In genomic region chr2:156923057-156923456, GRCm38 (mm10) we compare ENCODE assay signal across 19 mouse cellular contexts. TPM values are rescaled to one million over a fixed set of nuclear protein-coding genes. Genes with fewer than 3 reads are reported as not detected.
"Had no signal": no experiment of that assay in that cellular context is flagged by ENCODE, and none has a peak within 500 bp of the region (broad histone marks: within the 10 kb centered on the region; RNA-seq: fewer than 3 reads in every experiment).

No protein-coding gene starts in this region.

- H3K9me3 ChIP-seq: limb, embryonic 10.5 days; limb, embryonic 13.5 days; midbrain, embryonic 12.5 days; neural tube, embryonic 13.5 days; stomach, embryonic 15.5 days had no signal

- H3K4me3 ChIP-seq: layer of hippocampus, adult 2 months; limb, embryonic 10.5 days; limb, embryonic 13.5 days; midbrain, embryonic 12.5 days; myocyte; neural tube, embryonic 13.5 days; stomach, embryonic 15.5 days had no signal

- H3K4me1 ChIP-seq: limb, embryonic 13.5 days; midbrain, embryonic 12.5 days; stomach, embryonic 15.5 days had no signal

- DNase-seq: kidney, adult 2 months; kidney, postnatal 25 days; layer of hippocampus, adult 9-11 months; lung, embryonic 14.5 days; retina, postnatal 1 day; right cerebral cortex, postnatal 25 days; spleen, adult 18-20 months; thymus, postnatal 25 days had no signal

- H3K36me3 ChIP-seq: limb, embryonic 10.5 days; stomach, embryonic 15.5 days had no signal

- H3K27me3 ChIP-seq: limb, embryonic 13.5 days; midbrain, embryonic 12.5 days; neural tube, embryonic 13.5 days; stomach, embryonic 15.5 days had no signal

- H3K27ac ChIP-seq: kidney, postnatal 0 days; layer of hippocampus, adult 2 months; limb, embryonic 10.5 days; limb, embryonic 13.5 days; macrophage; midbrain, embryonic 12.5 days; neural tube, embryonic 13.5 days; stomach, embryonic 15.5 days had no signal

- ATAC-seq: lung, postnatal 0 days; midbrain, embryonic 16.5 days had no signal

- H3K4me2 ChIP-seq: limb, embryonic 13.5 days; lung, embryonic 14.5 days; midbrain, embryonic 12.5 days; neural tube, embryonic 13.5 days; stomach, embryonic 15.5 days had no signal

- H3K9ac ChIP-seq: limb, embryonic 13.5 days; lung, embryonic 14.5 days; midbrain, embryonic 12.5 days; neural tube, embryonic 13.5 days; stomach, embryonic 15.5 days had no signal

RNA-seq across cellular contexts. Expression of gene Sla2, which starts 36.1 kb away (rescaled TPM):
- polyA plus RNA-seq: midbrain, embryonic 16.5 days; neural tube, embryonic 13.5 days had no signal
